Mouse (Mus musculus) liver, adult 2 months (tissue): Measurements from ENCODE around the gene Mta1. TPM values are rescaled to one million over a fixed set of nuclear protein-coding genes. Genes with fewer than 3 reads are reported as not detected.

Experiments used
- DNase-seq: peaks from one replicate; pipeline ENCODE4 v3.0.0-alpha.2; 2011; ENCODE audit warnings: low read depth, low spot score; ENCODE audit errors: extremely low read depth
- H3K27ac ChIP-seq: fragments of 200-500 bp; replicated peaks from 2 replicates; pipeline ENCODE4 v1.5.1; 2012; ENCODE audit warnings: low read depth, mild to moderate bottlenecking, control low read depth, inconsistent platforms, low read length; ENCODE audit not compliant: insufficient read depth
- H3K27me3 ChIP-seq: fragments of 200-500 bp; 2 replicates; pipeline ENCODE4 v1.6.1; 2012; ENCODE audit warnings: mild to moderate bottlenecking, moderate library complexity, low read length, inconsistent platforms; ENCODE audit not compliant: control insufficient read depth, insufficient read depth
- H3K36me3 ChIP-seq: fragments of 200-500 bp; 2 replicates; pipeline ENCODE4 v1.6.1; 2012; ENCODE audit warnings: low read length, inconsistent platforms; ENCODE audit not compliant: control insufficient read depth, insufficient read depth
- H3K4me1 ChIP-seq: fragments of 200-500 bp; 2 replicates; pipeline ENCODE4 v1.6.1; 2011; ENCODE audit warnings: low read length; ENCODE audit not compliant: control insufficient read depth, insufficient read depth
- H3K4me3 ChIP-seq: fragments of 200-500 bp; 2 replicates; pipeline ENCODE4 v1.5.1; 2011; ENCODE audit warnings: low read depth, mild to moderate bottlenecking, control low read depth, low read length, moderate library complexity; ENCODE audit not compliant: insufficient read depth
- H3K79me2 ChIP-seq: fragments of 200-500 bp; 2 replicates; pipeline ENCODE4 v1.6.1; 2012; ENCODE audit warnings: inconsistent platforms, mild to moderate bottlenecking, low read length, moderate library complexity; ENCODE audit not compliant: control insufficient read depth, insufficient read depth
- H3K9ac ChIP-seq: fragments of 200-500 bp; 2 replicates; pipeline ENCODE4 v1.6.1; 2012; ENCODE audit warnings: low read depth, mild to moderate bottlenecking, control low read depth, inconsistent platforms, low read length
- CTCF ChIP-seq: fragments of 200-500 bp; IDR thresholded peaks from 2 replicates; pipeline ENCODE4 v1.5.1; 2011; ENCODE audit warnings: low read depth, low read length, control low read depth
- POLR2A ChIP-seq: fragments of 200-500 bp; IDR thresholded peaks from 2 replicates; pipeline ENCODE4 v1.6.1; 2011; ENCODE audit warnings: low read length, control low read depth; ENCODE audit not compliant: insufficient read depth; ENCODE audit errors: extremely low read depth
- WGBS: fragments of 180-500 bp; shearing (Covaris S2); methylation state at CpG from one replicate; pipeline ENCODE4 v1.1.7; 2018; 5-methylcytosine and 5-hydroxymethylcytosine counted together
- polyA plus RNA-seq: library from polyadenylated mRNA; depleted of rRNA; stranded (reverse); fragments of >200 nt; gene quantifications from 2 replicates; pipeline ENCODE4 v1.2.3, GENCODE M21; 2012
- total RNA-seq: library from RNA; depleted of rRNA; stranded (reverse); fragments of >200 nt; gene quantifications from 2 replicates; pipeline ENCODE4 v1.2.3, GENCODE M21; 2014

Gene Mta1
- total and polyA plus RNA-seq, 2 experiments, result 6.0 to 31.7 TPM

DNA sequence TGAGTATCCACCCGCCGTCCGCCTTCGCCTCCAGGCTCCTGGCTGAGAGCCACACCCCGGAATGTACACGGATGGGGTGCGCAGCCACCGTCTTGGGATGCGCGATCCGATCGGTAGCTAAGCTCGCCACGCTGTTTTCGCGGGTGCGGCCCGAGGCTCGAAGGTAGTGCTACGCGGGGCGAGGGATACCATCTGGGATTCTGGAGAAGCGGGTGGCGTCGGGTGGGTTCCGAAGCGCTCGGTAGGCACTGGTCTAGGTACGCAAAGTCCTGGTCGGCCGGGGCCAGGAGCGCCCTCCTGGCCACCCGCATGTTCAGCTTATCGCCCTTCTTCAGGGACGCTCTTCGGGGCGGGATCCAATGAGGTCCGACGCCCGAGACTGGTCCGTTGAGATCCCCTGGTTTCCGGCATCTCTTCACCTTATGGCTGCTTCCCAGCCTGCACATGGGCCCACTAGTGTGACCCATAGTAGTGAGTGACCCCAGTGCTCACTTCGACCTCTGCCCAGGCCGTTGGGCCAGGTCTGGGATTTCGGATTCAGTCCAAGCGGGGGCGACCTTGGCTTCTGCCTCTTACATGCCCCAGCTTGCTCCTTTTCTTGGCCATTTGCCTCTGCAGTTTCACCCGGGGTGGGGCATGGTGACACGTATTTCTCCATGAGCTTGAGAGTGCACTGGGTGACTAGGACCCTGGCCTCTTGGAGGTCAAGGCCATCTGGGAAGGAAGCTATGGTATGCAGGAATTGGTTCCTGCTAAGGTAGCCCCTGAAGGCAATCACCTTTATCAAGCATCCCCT, 42.7 kb downstream of the Mta1 start:
- Histone ChIP-seq H3K27ac (peak overlapping the region; percentile 94), H3K36me3 (peaks cover 3% of the 10 kb centered on the region; the same call in 1 of the 2 replicates), H3K4me3 (peak overlapping the region; percentile 98), H3K4me1 (peaks cover 5% of the 10 kb centered on the region), H3K79me2 (no peaks in the 10 kb centered on the region), H3K27me3 (no peaks in the 10 kb centered on the region), H3K9ac (peak overlapping the region; percentile 81)
- DNase-seq, result peak; percentile 91
- TF ChIP-seq POLR2A, result no peak
- TF ChIP-seq CTCF, result no peak
- WGBS, result 2% methylated on average over 49 of the region's 49 CpGs

DNA sequence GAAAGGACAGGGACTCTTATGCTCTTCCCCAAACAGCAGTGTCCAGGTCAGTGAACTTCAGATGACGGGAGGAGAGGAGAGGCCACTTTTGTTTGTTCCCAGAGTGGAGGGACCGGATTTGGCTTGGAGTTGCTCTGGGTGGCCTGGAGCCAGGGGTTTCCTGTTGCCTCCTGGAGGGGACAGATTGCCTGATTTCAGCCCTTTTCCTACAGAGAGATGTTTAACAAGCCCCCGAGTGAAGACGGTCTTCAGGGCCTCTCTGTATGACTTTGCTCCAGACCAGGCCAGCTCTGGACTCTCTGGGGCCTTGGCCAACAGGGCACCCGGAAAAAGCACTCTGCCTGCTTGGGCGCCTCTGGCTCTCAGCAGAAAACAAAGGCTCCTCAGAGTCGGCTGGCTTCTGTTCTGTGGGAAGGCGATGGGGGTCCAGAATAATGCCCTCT, 43.5 kb downstream of the Mta1 start:
- H3K4me3 ChIP-seq, result peak overlapping the region; percentile 98
- peak; percentile 93 for DNase-seq
- no peaks in the 10 kb centered on the region for H3K27me3 ChIP-seq
- peaks cover 5% of the 10 kb centered on the region for H3K4me1 ChIP-seq
- TF ChIP-seq CTCF, result no peak
- no peak for TF ChIP-seq POLR2A
- H3K27ac ChIP-seq, result peak overlapping the region; percentile 94
- peak overlapping the region; percentile 81 for H3K9ac ChIP-seq
- peaks cover 2% of the 10 kb centered on the region; the same call in 1 of the 2 replicates for H3K36me3 ChIP-seq
- H3K79me2 ChIP-seq, result no peaks in the 10 kb centered on the region
- 4% methylated on average over 8 of the region's 8 CpGs for WGBS

DNA sequence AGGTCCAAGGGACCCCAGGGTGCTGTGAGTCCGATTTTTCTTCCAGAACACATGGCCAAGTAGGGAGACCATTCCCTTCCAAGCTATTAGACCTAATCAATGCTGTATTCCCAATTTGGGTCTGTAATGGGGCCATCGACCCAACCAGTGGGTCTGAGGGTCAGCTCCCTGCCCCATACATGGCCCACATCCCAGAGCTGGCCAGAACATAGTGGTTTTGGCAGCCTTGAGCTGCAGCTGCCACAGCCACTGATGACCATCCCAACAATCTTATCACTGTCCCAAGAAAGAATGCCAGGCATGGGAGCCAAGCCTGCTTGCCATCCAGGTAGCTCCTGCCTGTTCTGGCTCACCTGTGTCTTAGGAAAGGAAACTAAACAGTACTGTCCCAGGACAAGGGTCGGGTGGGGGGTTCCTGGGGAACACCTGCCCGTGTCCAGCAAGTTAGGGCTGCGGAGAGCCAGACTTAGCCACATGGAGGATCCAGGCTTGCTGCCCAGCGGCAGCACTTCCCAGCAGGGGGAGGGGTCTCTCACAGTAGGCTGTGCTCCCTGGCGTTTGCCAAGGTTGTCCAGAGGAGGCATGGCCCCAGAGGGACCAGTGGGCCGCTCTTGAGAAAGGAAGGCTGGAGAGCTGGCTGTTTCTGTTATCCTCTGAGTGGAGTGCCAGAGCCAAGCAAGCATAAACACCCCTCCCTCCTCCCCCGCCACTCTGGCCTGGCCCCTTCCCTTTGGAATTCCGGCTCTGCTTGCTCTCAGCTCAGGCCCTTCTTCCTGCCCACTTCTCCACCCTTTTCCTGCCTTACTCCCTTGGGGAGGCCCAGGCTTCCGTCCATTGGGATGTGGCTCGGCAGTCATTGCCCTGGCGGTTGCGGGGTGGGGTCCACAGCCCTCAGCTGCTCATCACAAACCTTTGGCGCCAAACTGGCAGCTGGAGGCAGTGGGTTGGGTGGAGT, 44.2 kb downstream of the Mta1 start:
- TF ChIP-seq CTCF, result no peak
- 0 out of 2 replicates have a peak, but pooled peaks have one; percentile 11 for TF ChIP-seq POLR2A
- WGBS, result 21% methylated on average over 15 of the region's 15 CpGs
- Histone ChIP-seq H3K27ac (peak overlapping the region; percentile 94), H3K4me3 (peak overlapping the region; percentile 98), H3K79me2 (no peaks in the 10 kb centered on the region), H3K27me3 (no peaks in the 10 kb centered on the region), H3K4me1 (peaks cover 5% of the 10 kb centered on the region), H3K36me3 (no peaks in the 10 kb centered on the region; the same call in 1 of the 2 replicates), H3K9ac (peak overlapping the region; percentile 61)
- DNase-seq, result peak; percentile 98

DNA sequence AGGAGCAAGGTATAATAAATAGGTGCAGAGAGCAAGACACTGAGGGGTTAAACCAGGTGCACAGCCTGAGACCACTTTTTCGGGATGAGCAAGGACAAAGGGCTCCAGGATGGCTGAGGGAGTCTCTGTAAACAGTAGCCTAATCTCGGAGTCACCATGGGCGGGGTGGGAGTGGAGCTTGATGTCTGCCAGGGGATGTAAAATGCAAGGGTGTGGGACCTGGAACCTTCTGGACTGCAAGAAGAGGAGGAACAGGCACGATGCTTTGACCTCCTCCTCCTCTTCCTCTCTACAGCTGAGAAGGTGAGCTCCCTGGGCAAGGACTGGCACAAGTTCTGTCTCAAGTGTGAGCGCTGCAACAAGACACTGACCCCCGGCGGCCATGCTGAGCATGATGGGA, 45.1 kb downstream of the Mta1 start:
- H3K36me3 ChIP-seq, result no peaks in the 10 kb centered on the region; the same call in 1 of the 2 replicates
- H3K4me1 ChIP-seq, result peaks cover 5% of the 10 kb centered on the region
- WGBS, result 62% methylated on average over 7 of the region's 7 CpGs
- no peaks in the 10 kb centered on the region for H3K27me3 ChIP-seq
- TF ChIP-seq CTCF (no peak), POLR2A (no peak)
- H3K27ac ChIP-seq, result peak overlapping the region; percentile 45
- peak overlapping the region; percentile 43 for H3K4me3 ChIP-seq
- no peak for DNase-seq
- H3K79me2 ChIP-seq, result no peaks in the 10 kb centered on the region
- peak overlapping the region; percentile 37 for H3K9ac ChIP-seq

- WGBS, result 81% methylated on average over 20 of the region's 20 CpGs
- Histone ChIP-seq H3K27me3 (no peaks in the 10 kb centered on the region), H3K4me3 (no peak overlapping the region), H3K4me1 (peaks cover 5% of the 10 kb centered on the region), H3K27ac (no peak overlapping the region), H3K36me3 (no peaks in the 10 kb centered on the region; the same call in 1 of the 2 replicates), H3K79me2 (no peaks in the 10 kb centered on the region), H3K9ac (no peak overlapping the region)
- peak; percentile 27 for DNase-seq
- TF ChIP-seq POLR2A, result no peak
- TF ChIP-seq CTCF, result peak; percentile 79
These were observed 46.1 kb downstream of the Mta1 start for GRCm38 (mm10) chr12:113144001-113144756.
